Mouse (Mus musculus): Measurements from ENCODE around the gene Tmem248. TPM values are rescaled to one million over a fixed set of nuclear protein-coding genes. Genes with fewer than 3 reads are reported as not detected.

The Tmem248 gene
- polyA plus RNA-seq, 1 experiment from 2014 or later = 22.3 TPM

- H3K27me3 ChIP-seq (replicated peaks; ENCODE audit: control insufficient read depth, insufficient read depth, low read length) = no peaks in the 10 kb centered on the region
- H3K4me1 ChIP-seq (replicated peaks; ENCODE audit: control insufficient read depth, insufficient read depth, low read length) = peaks cover 14% of the 10 kb centered on the region
- H3K4me2 ChIP-seq (ENCODE audit: low read length) = no peak overlapping the region
- H3K9me3 ChIP-seq (ENCODE audit: control insufficient read depth, low read length) = peaks cover 5% of the 10 kb centered on the region; the same call in 1 of the 2 replicates
- no peak overlapping the region for H3K27ac ChIP-seq (ENCODE audit: low read length)
- H3K9ac ChIP-seq (replicated peaks; ENCODE audit: low read depth, low read length) = no peak overlapping the region
- no peak for ATAC-seq
- 94% methylated on average over 5 of the region's 5 CpGs for WGBS
- H3K4me3 ChIP-seq (replicated peaks; ENCODE audit: low read length) = no peak overlapping the region
- H3K36me3 ChIP-seq (ENCODE audit: control insufficient read depth, insufficient read depth) = no peaks in the 10 kb centered on the region
These were observed 1.5 kb downstream of the Tmem248 start for GRCm38 (mm10) chr5:130218336-130218735.

- H3K36me3 ChIP-seq (ENCODE audit: control insufficient read depth, insufficient read depth) = no peaks in the 10 kb centered on the region
- no peak for ATAC-seq
- H3K4me3 ChIP-seq (replicated peaks; ENCODE audit: low read length) = peak overlapping the region; percentile 88
- peak overlapping the region; percentile 76 for H3K9ac ChIP-seq (replicated peaks; ENCODE audit: low read depth, low read length)
- 52% methylated on average over 2 of the region's 2 CpGs for WGBS
- peaks cover 5% of the 10 kb centered on the region; the same call in 1 of the 2 replicates for H3K9me3 ChIP-seq (ENCODE audit: control insufficient read depth, low read length)
- H3K27me3 ChIP-seq (replicated peaks; ENCODE audit: control insufficient read depth, insufficient read depth, low read length) = no peaks in the 10 kb centered on the region
- H3K4me2 ChIP-seq (ENCODE audit: low read length) = peak overlapping the region; percentile 54
- H3K4me1 ChIP-seq (replicated peaks; ENCODE audit: control insufficient read depth, insufficient read depth, low read length) = peaks cover 22% of the 10 kb centered on the region
- no peak overlapping the region for H3K27ac ChIP-seq (ENCODE audit: low read length)
These were observed 4.4 kb downstream of the Tmem248 start for GRCm38 (mm10) chr5:130221316-130221715.

- peaks cover 22% of the 10 kb centered on the region for H3K4me1 ChIP-seq (replicated peaks; ENCODE audit: control insufficient read depth, insufficient read depth, low read length)
- WGBS = under 1% methylated on average over 10 of the region's 10 CpGs
These were observed 4.9 kb downstream of the Tmem248 start for GRCm38 (mm10) chr5:130221760-130222145.

GRCm38 (mm10) chr5:130222146-130223004 is 5.5 kb downstream of the Tmem248 start:
- no peaks in the 10 kb centered on the region for H3K36me3 ChIP-seq (ENCODE audit: control insufficient read depth, insufficient read depth)
- H3K9ac ChIP-seq (replicated peaks; ENCODE audit: low read depth, low read length) = peak overlapping the region; percentile 76
- no peaks in the 10 kb centered on the region for H3K27me3 ChIP-seq (replicated peaks; ENCODE audit: control insufficient read depth, insufficient read depth, low read length)
- peaks cover 22% of the 10 kb centered on the region for H3K4me1 ChIP-seq (replicated peaks; ENCODE audit: control insufficient read depth, insufficient read depth, low read length)
- peak overlapping the region; percentile 65 for H3K4me2 ChIP-seq (ENCODE audit: low read length)
- peak overlapping the region; percentile 73 for H3K27ac ChIP-seq (ENCODE audit: low read length)
- ATAC-seq = peak; percentile 93
- under 1% methylated on average over 88 of the region's 88 CpGs for WGBS
- peaks cover 5% of the 10 kb centered on the region; the same call in 1 of the 2 replicates for H3K9me3 ChIP-seq (ENCODE audit: control insufficient read depth, low read length)
- H3K4me3 ChIP-seq (replicated peaks; ENCODE audit: low read length) = peak overlapping the region; percentile 88

More at GRCm38 (mm10) chr5:130221760-130222145, 4.9 kb downstream of the Tmem248 start:
- H3K36me3 ChIP-seq (ENCODE audit: control insufficient read depth, insufficient read depth) = no peaks in the 10 kb centered on the region
- H3K4me2 ChIP-seq (ENCODE audit: low read length) = peak overlapping the region; percentile 54
- peak; percentile 62 for ATAC-seq
- peak overlapping the region; percentile 76 for H3K9ac ChIP-seq (replicated peaks; ENCODE audit: low read depth, low read length)
- H3K27ac ChIP-seq (ENCODE audit: low read length) = peak overlapping the region; percentile 73
- peaks cover 5% of the 10 kb centered on the region; the same call in 1 of the 2 replicates for H3K9me3 ChIP-seq (ENCODE audit: control insufficient read depth, low read length)
- no peaks in the 10 kb centered on the region for H3K27me3 ChIP-seq (replicated peaks; ENCODE audit: control insufficient read depth, insufficient read depth, low read length)
- H3K4me3 ChIP-seq (replicated peaks; ENCODE audit: low read length) = peak overlapping the region; percentile 88

GRCm38 (mm10) chr5:130226790-130227189 is 9.9 kb downstream of the Tmem248 start:
- Histone ChIP-seq H3K4me1 (replicated peaks; ENCODE audit: control insufficient read depth, insufficient read depth, low read length) (peaks cover 15% of the 10 kb centered on the region), H3K36me3 (ENCODE audit: control insufficient read depth, insufficient read depth) (peaks cover 5% of the 10 kb centered on the region), H3K9me3 (ENCODE audit: control insufficient read depth, low read length) (no peaks in the 10 kb centered on the region), H3K9ac (replicated peaks; ENCODE audit: low read depth, low read length) (no peak overlapping the region), H3K27me3 (replicated peaks; ENCODE audit: control insufficient read depth, insufficient read depth, low read length) (no peaks in the 10 kb centered on the region), H3K27ac (ENCODE audit: low read length) (no peak overlapping the region), H3K4me3 (replicated peaks; ENCODE audit: low read length) (no peak overlapping the region), H3K4me2 (ENCODE audit: low read length) (no peak overlapping the region)
- WGBS = 93% methylated on average over 3 of the region's 3 CpGs
- ATAC-seq = no peak

- Histone ChIP-seq H3K4me1 (replicated peaks; ENCODE audit: control insufficient read depth, insufficient read depth, low read length) (peaks cover 10% of the 10 kb centered on the region), H3K36me3 (ENCODE audit: control insufficient read depth, insufficient read depth) (peaks cover 18% of the 10 kb centered on the region), H3K4me3 (replicated peaks; ENCODE audit: low read length) (no peak overlapping the region), H3K4me2 (ENCODE audit: low read length) (no peak overlapping the region), H3K9me3 (ENCODE audit: control insufficient read depth, low read length) (no peaks in the 10 kb centered on the region), H3K27me3 (replicated peaks; ENCODE audit: control insufficient read depth, insufficient read depth, low read length) (no peaks in the 10 kb centered on the region), H3K9ac (replicated peaks; ENCODE audit: low read depth, low read length) (no peak overlapping the region), H3K27ac (ENCODE audit: low read length) (no peak overlapping the region)
- no peak for ATAC-seq
- WGBS = 75% methylated on average over 4 of the region's 4 CpGs
These were observed 11.2 kb downstream of the Tmem248 start for GRCm38 (mm10) chr5:130228120-130228519.

GRCm38 (mm10) chr5:130236302-130236701 is 19.4 kb downstream of the Tmem248 start:
- no peaks in the 10 kb centered on the region for H3K9me3 ChIP-seq (ENCODE audit: control insufficient read depth, low read length)
- no peak overlapping the region for H3K9ac ChIP-seq (replicated peaks; ENCODE audit: low read depth, low read length)
- WGBS = 93% methylated on average over 8 of the region's 8 CpGs
- no peak overlapping the region for H3K27ac ChIP-seq (ENCODE audit: low read length)
- no peaks in the 10 kb centered on the region for H3K27me3 ChIP-seq (replicated peaks; ENCODE audit: control insufficient read depth, insufficient read depth, low read length)
- H3K4me2 ChIP-seq (ENCODE audit: low read length) = no peak overlapping the region
- peaks cover 73% of the 10 kb centered on the region for H3K36me3 ChIP-seq (ENCODE audit: control insufficient read depth, insufficient read depth)
- no peak overlapping the region for H3K4me3 ChIP-seq (replicated peaks; ENCODE audit: low read length)
- no peak for ATAC-seq
- H3K4me1 ChIP-seq (replicated peaks; ENCODE audit: control insufficient read depth, insufficient read depth, low read length) = no peaks in the 10 kb centered on the region

GRCm38 (mm10) chr5:130239236-130239635 is 22.4 kb downstream of the Tmem248 start:
- peaks cover 53% of the 10 kb centered on the region for H3K36me3 ChIP-seq (ENCODE audit: control insufficient read depth, insufficient read depth)
- H3K4me2 ChIP-seq (ENCODE audit: low read length) = no peak overlapping the region
- H3K27me3 ChIP-seq (replicated peaks; ENCODE audit: control insufficient read depth, insufficient read depth, low read length) = no peaks in the 10 kb centered on the region
- no peak overlapping the region for H3K27ac ChIP-seq (ENCODE audit: low read length)
- H3K9me3 ChIP-seq (ENCODE audit: control insufficient read depth, low read length) = no peaks in the 10 kb centered on the region
- H3K4me1 ChIP-seq (replicated peaks; ENCODE audit: control insufficient read depth, insufficient read depth, low read length) = no peaks in the 10 kb centered on the region
- no peak for ATAC-seq
- no peak overlapping the region for H3K4me3 ChIP-seq (replicated peaks; ENCODE audit: low read length)
- no peak overlapping the region for H3K9ac ChIP-seq (replicated peaks; ENCODE audit: low read depth, low read length)
- 90% methylated on average over 7 of the region's 7 CpGs for WGBS

- Histone ChIP-seq H3K27ac (ENCODE audit: low read length) (no peak overlapping the region), H3K4me3 (replicated peaks; ENCODE audit: low read length) (no peak overlapping the region), H3K27me3 (replicated peaks; ENCODE audit: control insufficient read depth, insufficient read depth, low read length) (no peaks in the 10 kb centered on the region), H3K36me3 (ENCODE audit: control insufficient read depth, insufficient read depth) (peaks cover 56% of the 10 kb centered on the region), H3K9me3 (ENCODE audit: control insufficient read depth, low read length) (no peaks in the 10 kb centered on the region), H3K4me1 (replicated peaks; ENCODE audit: control insufficient read depth, insufficient read depth, low read length) (no peaks in the 10 kb centered on the region), H3K9ac (replicated peaks; ENCODE audit: low read depth, low read length) (no peak overlapping the region), H3K4me2 (ENCODE audit: low read length) (no peak overlapping the region)
- ATAC-seq = no peak
- WGBS = 96% methylated on average over 2 of the region's 2 CpGs
These were observed 23.0 kb downstream of the Tmem248 start for GRCm38 (mm10) chr5:130239856-130240255.

Data from forebrain, embryonic 16.5 days (tissue).